Mouse (Mus musculus): Measurements from ENCODE around the gene Foxd2. TPM values are rescaled to one million over a fixed set of nuclear protein-coding genes. Genes with fewer than 3 reads are reported as not detected.
A peak's percentile ranks its signal among the peaks of the same experiment; 100 is the strongest.

The Foxd2 gene
- polyA plus RNA-seq, 1 experiment from 2014 or later = 0.05 TPM

DNA sequence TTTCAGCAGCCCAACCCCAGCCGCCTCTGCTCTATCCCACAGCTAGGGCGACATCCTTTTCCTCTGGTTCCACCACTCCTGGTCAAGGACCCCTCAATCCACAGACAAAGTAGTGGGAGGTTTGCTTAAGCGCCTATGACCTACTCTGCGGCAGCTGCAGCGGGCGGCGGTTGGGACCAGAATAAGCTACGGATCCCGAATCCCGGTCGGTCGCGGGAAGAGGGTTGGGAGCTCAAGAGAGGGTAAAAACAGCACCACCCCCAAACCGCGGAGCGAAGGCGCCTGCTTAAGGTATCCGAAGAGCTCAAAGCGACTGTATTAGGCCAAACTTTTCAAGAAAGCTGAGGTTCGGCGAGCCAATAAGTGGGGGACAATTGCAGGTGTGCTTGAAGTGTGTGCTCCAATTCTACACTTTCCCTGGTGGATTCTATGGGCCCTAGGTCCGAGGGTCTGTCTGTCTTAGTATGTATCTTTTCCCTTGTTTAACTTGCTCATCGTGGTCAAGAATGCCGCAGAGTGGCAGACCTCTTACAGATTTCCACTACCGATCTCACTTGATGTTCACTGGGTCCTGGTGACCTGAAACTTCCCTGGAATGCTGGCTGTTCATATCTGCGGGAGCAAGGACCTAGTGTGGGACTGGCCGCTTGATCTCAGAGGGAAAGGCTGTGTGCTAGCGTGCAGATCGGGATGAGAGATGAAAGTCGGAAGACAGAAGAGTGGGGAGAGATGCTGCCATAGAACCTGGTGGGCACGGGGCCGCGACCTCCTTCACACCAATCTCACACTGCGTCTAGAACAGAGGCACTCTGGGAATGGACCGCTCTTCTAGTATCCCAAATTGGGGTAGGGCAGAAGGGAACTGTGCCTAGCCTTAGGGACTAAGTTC is 4.3 kb upstream of the Foxd2 start:
- no peak for DNase-seq (ENCODE audit: low spot score)

GRCm38 (mm10) chr4:114909602-114910484 is 1.2 kb upstream of the Foxd2 start:
- DNase-seq (ENCODE audit: low spot score) = peak; percentile 29

DNA sequence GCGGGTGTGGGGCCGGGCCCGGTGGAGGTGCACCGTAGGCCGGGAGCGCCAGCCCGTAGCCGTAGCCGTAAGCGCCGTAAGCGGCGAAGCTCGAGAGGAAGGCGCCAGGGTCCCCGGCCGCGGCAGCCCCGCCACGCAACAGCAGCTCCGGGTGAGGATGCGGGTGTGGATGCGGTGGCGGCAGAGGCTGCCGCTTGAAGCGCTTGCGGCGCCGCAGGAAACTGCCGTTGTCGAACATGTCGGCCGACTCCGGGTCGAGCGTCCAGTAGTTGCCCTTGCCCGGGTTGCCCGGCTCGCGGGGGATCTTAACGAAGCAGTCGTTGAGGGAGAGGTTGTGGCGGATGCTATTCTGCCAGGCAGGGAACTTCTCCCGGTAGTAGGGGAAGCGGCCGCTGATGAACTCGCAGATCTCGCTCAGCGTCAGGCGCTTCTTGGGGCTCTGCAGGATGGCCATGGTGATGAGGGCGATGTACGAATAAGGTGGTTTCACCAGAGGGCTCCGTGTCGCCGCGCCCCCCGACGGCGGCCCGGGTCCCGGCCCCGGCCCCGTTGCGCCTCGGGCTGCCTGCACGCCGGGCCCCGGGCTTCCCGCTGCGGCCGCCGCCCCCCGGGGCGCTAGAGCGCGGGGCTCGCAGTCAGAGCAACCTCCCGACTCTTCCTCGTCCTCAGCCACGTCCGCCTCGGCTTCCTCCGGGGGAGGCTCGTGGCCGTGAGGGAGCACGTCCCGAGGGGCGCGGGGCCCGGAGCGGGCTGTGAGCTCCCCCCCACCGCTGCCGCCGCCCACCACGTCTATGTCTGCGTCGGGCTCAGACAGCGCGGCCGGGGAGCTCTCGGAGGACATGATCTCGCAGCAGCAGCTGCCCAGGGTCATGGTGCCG is 483 bp downstream of the Foxd2 start:
- DNase-seq (ENCODE audit: low spot score) = peak; percentile 51

DNA sequence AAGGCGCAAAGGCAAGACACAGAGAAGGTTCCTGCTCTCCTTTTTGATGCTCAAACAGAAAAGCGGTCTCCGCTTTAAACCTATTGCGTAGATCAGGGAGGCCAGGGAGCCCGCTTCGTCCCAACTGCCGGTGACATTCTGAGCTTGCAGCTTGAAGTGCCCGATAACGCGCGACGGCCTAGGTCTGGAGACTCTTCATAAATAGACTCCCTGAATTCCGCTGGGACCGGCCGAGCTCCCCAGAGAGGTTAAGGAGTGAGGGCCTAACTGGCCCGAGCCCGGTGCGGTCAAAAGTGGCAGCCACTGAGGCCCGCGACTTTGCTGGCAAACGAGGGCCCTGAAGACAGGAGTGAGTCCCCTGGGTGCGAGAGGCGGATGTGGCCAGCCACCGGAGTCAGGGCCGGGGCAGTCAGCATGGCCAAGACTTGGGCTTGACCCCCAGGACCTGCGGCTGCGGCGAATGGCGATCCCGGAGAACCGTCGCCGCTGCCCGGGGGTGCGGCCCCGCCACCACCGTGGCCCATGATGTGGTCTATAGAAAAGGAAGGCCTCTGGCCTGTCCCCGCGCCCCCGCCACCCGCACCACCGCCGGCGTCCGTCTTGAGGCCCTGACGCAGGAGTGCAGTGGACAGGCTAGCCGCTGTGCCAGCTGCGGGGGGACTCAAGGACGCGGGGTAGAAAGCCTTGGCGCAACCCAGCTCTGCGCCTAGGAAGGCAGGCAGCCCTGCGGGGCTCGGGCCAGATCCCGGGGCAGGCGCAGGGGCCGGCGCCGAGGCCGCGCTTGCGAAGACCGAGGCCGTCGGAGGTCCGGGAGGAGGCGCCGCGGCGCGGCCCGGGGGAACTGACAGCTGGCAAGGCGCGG is 1.4 kb downstream of the Foxd2 start:
- no peak for DNase-seq (ENCODE audit: low spot score)

- no peak for DNase-seq (ENCODE audit: low spot score)
Observed at GRCm38 (mm10) chr4:114905969-114906680, 2.5 kb downstream of the Foxd2 start.

- DNase-seq (ENCODE audit: low spot score) = no peak
Observed at GRCm38 (mm10) chr4:114905501-114905900, 3.2 kb downstream of the Foxd2 start.

GRCm38 (mm10) chr4:114903422-114903782 is 5.3 kb downstream of the Foxd2 start:
- no peak for DNase-seq (ENCODE audit: low spot score)

GRCm38 (mm10) chr4:114902641-114903421 is 5.8 kb downstream of the Foxd2 start:
- DNase-seq (ENCODE audit: low spot score) = no peak

GRCm38 (mm10) chr4:114901643-114902351 is 6.9 kb downstream of the Foxd2 start:
- no peak for DNase-seq (ENCODE audit: low spot score)

- no peak for DNase-seq (ENCODE audit: low spot score)
Observed at GRCm38 (mm10) chr4:114900866-114901642, 7.6 kb downstream of the Foxd2 start.

GRCm38 (mm10) chr4:114899885-114900284 is 8.8 kb downstream of the Foxd2 start:
- DNase-seq (ENCODE audit: low spot score) = no peak

DNA sequence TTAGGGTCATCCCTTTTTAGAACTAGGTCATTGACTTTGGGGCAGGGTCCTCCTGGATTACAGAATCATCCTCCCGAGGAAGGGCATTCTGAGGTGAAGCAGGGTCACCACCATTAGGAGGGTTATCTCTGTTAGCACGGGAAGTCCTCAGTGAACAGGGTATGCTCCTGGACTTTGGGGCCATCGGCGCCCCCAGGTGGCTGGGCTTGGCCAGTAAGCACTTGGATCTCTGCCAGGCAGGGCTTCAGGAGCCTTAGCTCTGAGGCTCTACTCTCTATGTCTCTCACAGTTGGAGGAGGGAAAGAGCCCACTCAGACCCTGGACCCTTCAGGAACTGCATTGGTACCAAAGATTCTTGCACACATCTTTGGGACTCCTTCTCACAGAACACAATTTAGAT is 10.8 kb downstream of the Foxd2 start:
- DNase-seq (ENCODE audit: low spot score) = no peak

- DNase-seq (ENCODE audit: low spot score) = no peak
Observed at GRCm38 (mm10) chr4:114882232-114882631, 26.4 kb downstream of the Foxd2 start.

DNA sequence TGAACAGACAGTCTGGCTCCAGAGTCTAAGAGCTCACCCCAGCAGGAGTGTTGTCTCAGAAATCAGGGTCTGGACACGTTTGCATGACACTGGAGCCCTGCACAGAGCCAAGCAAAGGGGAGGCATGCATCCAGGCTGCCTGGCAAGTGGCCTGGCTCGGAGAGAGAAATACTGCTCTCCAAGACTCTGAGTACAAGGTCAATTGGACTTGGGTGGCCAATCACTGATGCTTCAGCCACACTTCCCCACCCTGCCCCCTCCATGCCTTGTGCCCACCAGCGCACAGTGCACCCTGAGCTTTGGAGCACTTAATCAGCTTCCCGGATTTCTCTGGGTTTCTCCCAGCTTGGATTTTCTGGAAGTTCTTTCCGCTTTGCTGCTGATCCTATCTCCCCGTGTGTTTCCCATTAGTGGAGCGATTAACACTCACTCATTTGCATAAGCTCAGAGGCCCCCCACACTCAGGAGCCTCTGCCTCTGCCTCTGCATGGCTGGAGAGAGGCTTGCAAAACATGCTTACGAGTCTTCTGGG is 32.2 kb downstream of the Foxd2 start:
- no peak for DNase-seq (ENCODE audit: low spot score)

- DNase-seq (ENCODE audit: low spot score) = no peak
Observed at GRCm38 (mm10) chr4:114869765-114870490, 38.7 kb downstream of the Foxd2 start.

DNA sequence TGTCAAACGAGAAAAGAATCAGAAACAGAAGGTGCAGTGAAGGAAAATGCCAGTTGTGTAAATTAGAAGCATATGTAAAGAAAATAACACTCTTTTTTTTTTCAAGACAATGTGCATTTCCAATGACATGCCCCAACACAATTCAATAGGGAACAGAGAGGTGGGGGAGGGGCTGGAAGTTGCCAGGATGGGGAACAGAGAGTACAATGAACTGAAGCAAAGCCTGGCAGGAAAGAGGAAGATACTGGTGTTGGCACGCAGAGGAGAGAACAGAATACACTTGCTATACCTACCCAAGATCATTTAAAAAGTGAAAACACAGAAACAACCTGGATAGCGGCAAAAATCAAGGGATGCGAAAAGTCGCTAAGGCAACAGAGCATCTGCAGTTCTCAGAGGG is 45.5 kb downstream of the Foxd2 start:
- DNase-seq (ENCODE audit: low spot score) = no peak
